Mouse (Mus musculus) heart, postnatal 14 days (tissue): ENCODE results near the gene Scand1. TPM values are rescaled to one million over a fixed set of nuclear protein-coding genes. Genes with fewer than 3 reads are reported as not detected.

Experiments used
- DNase-seq, 2 experiments: peaks; one replicate each; pipeline ENCODE4 v3.0.0; 2021 to 2022
- intact Hi-C: fragments of 180-260 bp; cut with DNase I; formaldehyde crosslinking; loops from one replicate; pipeline ENCODE4 v1.15.1; 2025
- long read RNA-seq, 2 experiments: library from polyadenylated mRNA; stranded (forward); transcript quantifications; one replicate each; pipeline ENCODE4 v2.0.0; 2021
- total RNA-seq, 2 experiments: library from RNA; stranded (reverse); gene quantifications; 2 replicates each; pipeline ENCODE4 v1.2.3; 2021

The Scand1 gene
- total RNA-seq: 10 to 100 TPM; 78.8 to 79.7 TPM
- long read RNA-seq, experiment 1, transcript Scand1-201 (2 exons, 759 nt): major isoform, 29 of 55 reads
- long read RNA-seq, experiment 1, partial matches to known transcripts: 0 of 55 reads
- long read RNA-seq, experiment 1, other reads (novel, unspliced or antisense): 26 of 55 reads
- long read RNA-seq, experiment 2, transcript Scand1-201 (2 exons, 759 nt): major isoform, 42 of 68 reads
- long read RNA-seq, experiment 2, partial matches to known transcripts: 0 of 68 reads
- long read RNA-seq, experiment 2, other reads (novel, unspliced or antisense): 26 of 68 reads

- intact Hi-C loops: no loop called here
- peak; percentile 82 to 83 for DNase-seq
Observed at GRCm38 (mm10) chr2:156312297-156312897, at the start of gene Scand1, which contains the start of gene Cnbd2. TSS of gene Scand1 (minus strand) at chr2:156312704. TSS of gene Cnbd2 (plus strand) at chr2:156312299.

GRCm38 (mm10) chr2:156356031-156356430 is 43.5 kb upstream of the Scand1 start:
- intact Hi-C loops: no loop called here
- peak; percentile 19 to 44 for DNase-seq

- intact Hi-C loops: no loop called here
Observed at GRCm38 (mm10) chr2:156353265-156353692, 40.8 kb upstream of the Scand1 start.

GRCm38 (mm10) chr2:156352413-156353165 is 40.1 kb upstream of the Scand1 start:
- intact Hi-C loops: no loop called here
- no peak for DNase-seq

More at GRCm38 (mm10) chr2:156353265-156353692, 40.8 kb upstream of the Scand1 start:
- peak; percentile 41 to 68 for DNase-seq

- intact Hi-C loops: no loop called here
Observed at GRCm38 (mm10) chr2:156351243-156351642, 38.7 kb upstream of the Scand1 start.

GRCm38 (mm10) chr2:156349286-156349848 is 36.9 kb upstream of the Scand1 start:
- intact Hi-C loops: loop anchor here (10.0 kb wide), 1 partner anchor 355 kb away; no protein-coding TSS in a partner anchor
- DNase-seq: peak in 1 of 2 experiments; percentile 12

More at GRCm38 (mm10) chr2:156351243-156351642, 38.7 kb upstream of the Scand1 start:
- no peak for DNase-seq

- no peak for DNase-seq
- intact Hi-C loops: loop anchor here (10.0 kb wide), 1 partner anchor 356 kb away; no protein-coding TSS in a partner anchor
Observed at GRCm38 (mm10) chr2:156348812-156349211, 36.3 kb upstream of the Scand1 start.

GRCm38 (mm10) chr2:156344775-156345532 is 32.5 kb upstream of the Scand1 start:
- intact Hi-C loops: loop anchor here (2.0 to 10.0 kb wide), 2 partner anchors 172 to 360 kb away; no protein-coding TSS in a partner anchor
- peak; percentile 34 to 54 for DNase-seq

- intact Hi-C loops: loop anchor here (10.0 kb wide), 1 partner anchor 365 kb away; no protein-coding TSS in a partner anchor
- no peak for DNase-seq
Observed at GRCm38 (mm10) chr2:156340078-156340477, 27.6 kb upstream of the Scand1 start.

- intact Hi-C loops: no loop called here
- DNase-seq: no peak
Observed at GRCm38 (mm10) chr2:156331446-156331965, 19.0 kb upstream of the Scand1 start.

GRCm38 (mm10) chr2:156330681-156331080 is 18.2 kb upstream of the Scand1 start:
- no peak for DNase-seq
- intact Hi-C loops: no loop called here

GRCm38 (mm10) chr2:156324681-156325080 is 12.2 kb upstream of the Scand1 start:
- intact Hi-C loops: no loop called here
- peak; percentile 53 to 57 for DNase-seq

- peak; percentile 37 to 53 for DNase-seq
- intact Hi-C loops: no loop called here
Observed at GRCm38 (mm10) chr2:156324116-156324588, 11.6 kb upstream of the Scand1 start.

- intact Hi-C loops: no loop called here
- no peak for DNase-seq
Observed at GRCm38 (mm10) chr2:156321538-156321937, 9.0 kb upstream of the Scand1 start.

GRCm38 (mm10) chr2:156318491-156318890 is 6.0 kb upstream of the Scand1 start:
- intact Hi-C loops: no loop called here
- DNase-seq: no peak

- intact Hi-C loops: no loop called here
Observed at GRCm38 (mm10) chr2:156314811-156315210, 2.3 kb upstream of the Scand1 start.

GRCm38 (mm10) chr2:156313153-156313552 is 649 bp upstream of the Scand1 start:
- intact Hi-C loops: no loop called here
- no peak for DNase-seq

More at GRCm38 (mm10) chr2:156314811-156315210, 2.3 kb upstream of the Scand1 start:
- no peak for DNase-seq

GRCm38 (mm10) chr2:156311841-156312291 is 638 bp downstream of the Scand1 start:
- DNase-seq: peak; percentile 77 to 78
- intact Hi-C loops: no loop called here

GRCm38 (mm10) chr2:156311441-156311840 is 1.1 kb downstream of the Scand1 start:
- intact Hi-C loops: no loop called here
- DNase-seq: no peak
